Mouse (Mus musculus) neutrophil, adult 5-6 weeks (primary cell): ENCODE measurements around the gene Mterf4. TPM values are rescaled to one million over a fixed set of nuclear protein-coding genes. Genes with fewer than 3 reads are reported as not detected.
"Not testable (repeated sequence)": the region's sequence is repeated elsewhere in the genome, so short reads cannot be mapped to it uniquely, and the experiment has no call there.

ENCODE experiments used
- ATAC-seq: fragments of 151-379, 151-347 bp; 2 replicates; pipeline ENCODE4 v1.8.0; 2017; ENCODE audit warnings: mild to moderate bottlenecking, moderate TSS enrichment; ENCODE audit not compliant: insufficient number of reproducible peaks, poor library complexity, low FRiP score, severe bottlenecking; ENCODE audit errors: extremely low read depth
- total RNA-seq: library from RNA; stranded (forward); fragments of 200-1000 nt; gene quantifications from 2 replicates; pipeline ENCODE4 v1.2.3, GENCODE M21; 2017

Mterf4 gene
- total RNA-seq = 16.6 and 17.8 TPM in 2 replicates

DNA sequence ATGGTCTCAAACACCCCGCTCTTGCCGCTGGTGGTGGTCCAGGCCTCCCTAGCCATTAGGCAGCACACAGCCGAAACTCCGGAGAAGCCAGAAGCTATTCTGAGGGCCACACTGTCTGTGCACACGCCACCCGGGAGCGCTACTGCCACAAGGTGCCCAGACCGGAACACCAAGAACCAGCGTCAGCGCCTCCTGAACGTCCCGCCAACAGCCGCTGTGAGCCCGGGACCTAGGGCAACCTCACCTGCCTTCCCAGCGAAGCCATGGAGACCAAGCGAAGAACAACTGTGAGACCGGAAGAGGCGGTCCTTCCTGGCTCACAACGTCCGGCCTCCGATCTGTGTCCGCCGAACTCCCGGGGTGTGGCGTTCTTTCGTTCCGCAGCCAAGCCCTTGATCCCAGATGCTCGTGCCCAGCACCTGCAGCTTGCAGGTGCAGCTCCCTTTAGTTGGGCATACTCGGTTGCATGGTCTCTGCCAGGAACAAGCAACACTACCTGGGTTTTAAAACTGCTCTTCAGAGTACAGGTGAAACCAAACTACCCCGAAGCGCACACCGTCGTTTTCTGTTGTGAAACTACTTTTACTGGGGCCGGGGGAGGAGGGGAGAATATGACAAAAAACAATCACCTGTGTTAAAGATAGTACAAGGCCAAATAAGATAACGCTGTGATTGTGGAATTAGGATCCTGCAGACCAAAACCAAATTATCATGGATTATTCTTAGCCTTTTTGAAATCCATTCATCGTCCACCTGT, at the start of gene Mterf4:
Gene Mterf4, minus strand, starts transcription at position 335 of the 757 bp plus-strand sequence.
- ATAC-seq = peak; percentile 94

DNA sequence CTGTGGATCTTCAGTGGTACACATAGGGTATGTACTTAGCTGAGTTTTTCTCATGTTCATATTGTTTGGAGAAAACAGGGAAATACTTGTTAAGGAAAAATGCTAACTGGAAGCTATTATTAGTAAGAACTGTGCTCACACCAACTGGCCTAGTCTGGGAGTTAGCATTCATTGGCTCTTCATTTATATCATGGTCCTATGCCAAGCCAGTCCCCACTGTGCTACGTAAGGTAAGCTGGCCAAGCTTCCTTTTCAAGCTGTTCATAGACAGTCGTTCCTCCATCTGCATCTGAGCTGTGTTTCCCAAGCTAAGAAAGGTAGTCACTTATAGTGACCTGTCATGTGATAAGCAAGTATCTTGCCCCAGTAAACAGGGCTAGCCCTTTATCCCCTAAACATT, 47.0 kb upstream of the Mterf4 start:
- ATAC-seq = no peak

DNA sequence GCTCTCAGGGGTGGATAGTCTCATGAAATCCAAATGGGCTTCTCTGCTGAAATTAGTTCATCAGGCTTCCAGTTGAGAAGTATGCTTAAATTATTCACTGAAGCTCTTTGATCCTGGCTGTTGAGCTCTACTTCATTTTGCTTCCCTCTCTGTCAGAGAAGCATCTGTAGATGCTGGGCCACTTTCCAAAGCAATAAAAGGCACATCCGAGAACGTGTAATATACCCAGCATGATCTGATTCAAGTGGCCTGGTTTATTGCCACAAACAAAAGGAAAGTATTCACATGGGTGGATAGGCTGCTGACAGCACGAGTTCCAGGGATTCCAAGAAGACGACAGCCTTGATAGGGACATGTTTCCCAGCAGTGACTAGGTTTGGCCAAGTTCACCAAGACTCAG, 44.0 kb upstream of the Mterf4 start:
- ATAC-seq = no peak

DNA sequence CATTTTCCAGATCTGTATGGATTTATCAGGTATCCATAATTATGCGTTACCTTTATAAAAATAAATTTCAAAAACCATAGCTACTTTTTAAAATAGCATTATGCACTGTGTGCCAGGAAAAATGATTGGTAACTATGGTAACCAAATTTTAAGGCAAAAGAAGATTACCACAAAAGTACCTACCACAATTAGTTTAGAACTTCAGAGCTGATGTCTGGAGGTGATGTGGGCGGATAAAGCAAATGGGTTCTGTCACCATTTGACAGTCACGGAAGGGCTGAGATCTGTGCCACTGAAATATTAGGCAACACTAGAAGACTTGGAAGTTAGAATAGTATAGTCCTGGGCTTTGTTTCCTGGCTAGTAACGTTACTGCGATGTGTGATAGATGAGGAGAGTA, 41.5 kb upstream of the Mterf4 start:
- ATAC-seq = no peak

DNA sequence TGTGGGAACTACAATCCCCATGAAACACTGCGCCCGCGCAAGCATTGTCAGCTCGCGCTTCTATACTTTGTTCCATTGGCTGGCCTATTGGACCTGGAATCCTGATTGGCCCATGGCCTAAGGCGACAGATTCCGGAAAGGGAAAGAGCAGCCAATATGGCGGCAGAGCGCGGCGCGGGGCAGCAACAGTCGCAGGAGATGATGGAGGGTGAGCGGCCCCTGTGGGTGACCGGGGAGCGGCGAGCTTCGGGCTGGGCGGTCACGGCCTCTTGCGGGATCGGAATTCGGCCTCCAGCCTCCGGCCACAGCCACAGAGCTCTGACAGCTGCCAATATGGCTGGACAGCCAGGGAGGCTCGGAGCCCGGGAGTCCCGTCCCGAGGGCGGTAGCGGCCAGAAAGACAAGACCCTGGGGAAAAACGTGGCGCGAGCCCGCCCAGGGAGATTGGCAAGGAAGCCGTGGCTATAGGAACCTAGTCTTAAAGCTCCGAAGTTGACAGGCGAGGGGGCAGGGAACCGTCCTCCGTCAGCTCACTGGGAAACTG, 37.9 kb upstream of the Mterf4 start:
- peak; percentile 93 for ATAC-seq

DNA sequence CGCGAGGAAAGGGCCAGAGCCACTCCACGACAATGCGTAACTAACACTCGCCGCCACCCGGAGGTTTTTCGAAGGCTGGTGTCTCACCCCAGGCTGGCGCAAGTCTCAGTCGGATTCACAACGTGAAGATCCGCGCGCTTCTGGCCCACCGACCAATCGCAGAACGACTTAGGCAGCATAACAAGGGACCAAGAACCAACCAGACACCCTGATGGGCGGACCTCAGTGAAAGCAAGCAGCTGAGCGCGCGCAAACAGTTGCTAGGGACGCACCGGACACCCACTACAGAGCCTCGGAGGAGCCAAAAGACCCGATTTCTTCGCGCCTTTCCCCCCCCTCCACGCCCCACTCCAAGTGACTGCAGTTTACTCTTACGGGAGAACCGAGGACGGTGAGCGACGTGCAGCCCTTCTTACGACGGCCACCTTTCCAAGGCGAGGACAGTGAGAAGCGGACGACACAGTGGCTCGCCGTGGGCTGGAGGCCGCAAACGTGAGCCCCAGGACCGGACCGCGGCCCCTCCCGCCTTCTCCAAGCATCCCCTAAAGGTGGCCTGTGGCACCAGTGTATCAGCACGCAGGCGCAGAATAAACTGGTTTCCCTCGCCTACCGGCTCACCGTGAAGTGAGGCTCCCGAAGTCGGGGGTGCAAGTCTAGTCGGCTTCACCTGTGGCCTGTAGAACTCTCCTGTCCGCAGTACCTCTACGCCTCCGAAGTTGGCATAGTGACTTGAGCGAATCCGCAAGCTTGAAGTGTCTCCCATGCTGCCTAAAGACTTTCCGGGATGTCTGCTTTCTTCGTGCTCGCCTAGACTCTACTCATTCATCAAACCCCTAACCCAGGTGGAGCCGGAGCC, 37.2 kb upstream of the Mterf4 start, which contains the start of the genes Ppp1r7 and Pask:
Gene Ppp1r7, plus strand, starts transcription at position 207 of the 856 bp plus-strand sequence.
Gene Pask, minus strand, starts transcription at position 835 of the 856 bp plus-strand sequence.
- peak; percentile 95 for ATAC-seq

DNA sequence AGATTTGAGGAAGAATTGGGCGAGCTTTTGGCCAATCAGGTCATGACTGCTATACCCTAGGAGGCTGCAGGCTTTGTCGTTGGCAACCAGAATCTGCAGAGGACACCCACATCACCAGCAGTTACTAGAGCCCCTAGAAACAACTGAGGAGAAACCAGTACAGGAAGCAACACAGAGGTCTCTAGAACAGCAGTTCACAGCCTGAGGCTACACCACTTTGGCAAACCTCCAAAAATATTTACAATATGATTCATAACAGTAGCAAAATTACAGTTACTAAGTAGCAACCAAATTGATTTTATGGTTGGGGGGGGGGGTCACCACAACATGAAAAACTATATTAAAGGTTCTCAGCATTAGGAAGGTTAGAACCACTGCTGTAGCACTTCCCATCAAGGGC, 28.9 kb upstream of the Mterf4 start:
- no peak for ATAC-seq

DNA sequence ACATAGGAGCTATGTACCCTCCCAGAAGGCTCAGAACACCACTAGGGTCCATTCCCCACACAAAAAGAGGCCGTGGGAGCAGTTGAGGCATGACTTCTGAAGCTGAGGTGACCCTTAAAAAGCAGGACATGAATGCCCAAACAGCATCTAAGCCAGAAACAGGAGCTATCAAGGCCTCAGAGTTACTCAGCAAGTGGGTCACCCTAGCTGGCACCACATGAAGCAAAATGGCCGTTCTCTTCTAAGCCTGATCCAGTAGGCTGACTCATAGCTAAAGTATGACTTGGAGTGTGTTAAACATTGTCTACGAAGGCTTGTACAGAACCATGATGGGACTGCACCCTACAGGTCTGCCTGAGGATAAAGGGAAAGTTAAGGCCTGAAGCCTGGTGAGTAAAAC, 20.7 kb upstream of the Mterf4 start:
- no peak for ATAC-seq

DNA sequence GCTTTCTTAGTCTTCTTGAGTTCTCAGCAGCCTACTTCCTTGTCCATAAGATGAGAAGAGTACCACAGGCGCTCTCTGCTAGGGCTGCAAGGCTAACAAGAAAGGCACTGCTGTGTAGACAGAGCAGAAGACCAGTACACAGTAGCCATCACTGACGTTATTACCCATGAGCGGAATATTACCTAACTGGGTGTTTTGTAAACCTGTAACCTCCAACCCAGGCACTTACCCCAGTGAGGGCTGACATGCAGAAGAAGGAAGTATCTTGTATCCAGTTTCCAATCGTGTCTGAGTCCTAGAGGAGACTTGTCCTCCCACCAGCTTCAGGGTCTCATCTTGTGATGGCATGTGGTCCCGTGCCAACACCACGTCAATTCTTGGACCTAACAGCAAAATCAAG, 18.3 kb upstream of the Mterf4 start:
- no peak for ATAC-seq

DNA sequence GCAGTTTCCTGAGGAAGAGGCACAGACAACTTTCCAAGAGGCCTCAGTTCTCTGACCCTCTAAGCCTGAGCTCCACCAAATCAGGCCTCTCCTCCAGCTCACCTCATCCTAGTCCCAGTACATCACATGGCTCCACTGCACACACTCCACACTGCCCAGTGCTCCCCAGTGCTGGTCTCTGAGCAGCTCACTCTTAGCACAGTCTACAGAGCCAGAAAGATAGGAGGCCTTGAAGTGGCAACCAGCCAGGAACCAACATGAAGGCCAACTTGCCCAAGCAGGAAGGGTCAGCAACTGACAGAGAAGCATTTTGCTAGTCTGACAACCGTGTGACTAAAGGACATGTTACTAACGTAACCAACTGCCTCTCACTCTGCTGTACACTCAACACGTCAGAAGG, 5.1 kb downstream of the Mterf4 start:
- no peak for ATAC-seq

DNA sequence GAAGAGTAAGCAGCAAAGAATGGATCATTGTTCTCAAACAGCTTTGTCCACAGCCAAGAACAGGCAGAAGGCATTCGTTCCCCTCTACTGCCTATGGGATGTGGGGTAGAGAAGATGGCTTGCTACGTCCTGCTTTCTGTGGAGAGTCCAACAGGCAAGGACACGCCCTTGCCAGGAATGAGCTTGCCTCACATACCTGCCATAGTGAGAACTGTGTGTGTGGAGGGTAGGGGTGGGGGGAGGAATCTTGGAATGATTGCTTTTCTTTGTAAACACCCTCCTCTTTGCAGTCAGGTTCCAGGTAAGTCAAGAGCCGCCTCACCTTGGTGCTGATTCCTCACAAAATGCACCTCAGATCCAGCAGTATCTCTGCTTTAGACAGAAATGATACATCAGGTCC, 5.9 kb downstream of the Mterf4 start:
- no peak for ATAC-seq

DNA sequence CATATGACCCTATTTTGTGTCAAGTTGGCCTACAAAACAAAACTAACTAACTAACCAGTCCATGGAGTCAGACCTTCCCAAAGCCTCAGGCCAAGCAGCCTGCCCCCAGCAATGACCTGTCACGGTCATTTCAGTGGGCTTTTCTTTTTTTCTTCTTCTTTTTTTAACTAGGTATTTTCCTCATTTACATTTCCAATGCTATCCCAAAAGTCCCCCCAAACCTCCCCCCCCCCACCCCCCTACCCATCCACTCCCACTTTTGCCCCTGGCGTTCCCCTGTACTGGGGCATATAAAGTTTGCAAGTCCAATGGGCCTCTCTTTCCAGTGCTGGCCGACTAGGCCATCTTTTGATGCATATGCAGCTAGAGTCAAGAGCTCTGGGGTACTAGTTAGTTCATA, 11.2 kb downstream of the Mterf4 start:
- not testable (repeated sequence) for ATAC-seq

DNA sequence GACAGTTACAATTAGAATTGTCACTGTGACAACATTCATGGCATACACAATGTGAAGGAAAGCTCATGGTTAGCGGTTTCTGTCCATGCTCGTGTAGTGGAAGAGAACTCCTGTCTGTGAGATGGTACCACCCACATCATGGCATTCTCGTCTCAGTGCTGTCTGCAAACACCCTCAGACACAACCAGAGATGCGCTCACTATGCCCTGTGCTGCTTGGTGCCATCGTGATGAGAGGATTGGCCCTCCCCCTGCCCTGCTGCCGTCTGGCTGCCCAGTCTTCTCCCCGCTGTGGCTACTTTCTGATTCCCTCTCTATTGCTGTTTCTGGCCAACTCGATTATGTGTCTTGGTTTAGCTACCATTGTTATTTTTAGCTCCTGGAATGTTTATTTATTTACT, 13.7 kb downstream of the Mterf4 start:
- ATAC-seq = no peak

DNA sequence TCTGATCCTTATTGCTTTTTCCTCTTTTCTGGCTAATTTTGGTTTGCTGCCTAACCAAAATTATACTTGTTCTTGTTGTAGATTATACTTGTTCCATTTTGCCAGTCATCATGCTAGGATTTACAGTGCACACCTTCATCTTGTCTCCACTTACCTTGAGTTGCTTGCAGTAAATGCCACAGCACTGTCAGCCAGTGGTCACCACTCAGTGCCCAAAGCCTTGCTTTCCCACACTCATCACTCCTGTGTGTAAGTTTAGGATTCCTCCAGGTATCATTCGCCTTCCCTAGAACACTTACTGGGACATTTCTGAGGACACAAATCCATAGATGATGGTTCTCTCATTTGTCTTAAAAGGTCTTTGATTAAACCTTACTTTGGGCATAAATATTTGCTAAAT, 14.1 kb downstream of the Mterf4 start:
- no peak for ATAC-seq

DNA sequence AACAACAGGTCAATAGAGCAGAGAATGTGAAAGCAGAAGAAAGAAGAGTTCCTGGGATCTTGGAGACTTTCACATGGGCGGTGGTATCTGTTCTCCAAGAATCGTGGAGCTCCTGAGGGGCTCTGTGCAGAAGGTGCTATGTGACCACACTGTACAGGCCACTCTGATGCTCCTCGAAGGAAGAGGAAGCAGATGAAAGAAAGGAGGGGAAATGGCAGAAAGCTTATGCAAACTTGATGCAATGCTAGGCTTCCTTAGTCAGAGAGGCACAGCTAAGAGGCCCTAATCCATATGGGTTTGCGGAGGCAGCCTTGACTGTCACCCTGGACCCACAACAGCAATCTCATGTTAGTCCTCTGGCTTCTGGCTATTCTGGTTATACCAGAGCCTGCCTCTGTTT, 14.8 kb downstream of the Mterf4 start:
- 0 out of 2 replicates have a peak, but pooled peaks have one; percentile 23 for ATAC-seq

DNA sequence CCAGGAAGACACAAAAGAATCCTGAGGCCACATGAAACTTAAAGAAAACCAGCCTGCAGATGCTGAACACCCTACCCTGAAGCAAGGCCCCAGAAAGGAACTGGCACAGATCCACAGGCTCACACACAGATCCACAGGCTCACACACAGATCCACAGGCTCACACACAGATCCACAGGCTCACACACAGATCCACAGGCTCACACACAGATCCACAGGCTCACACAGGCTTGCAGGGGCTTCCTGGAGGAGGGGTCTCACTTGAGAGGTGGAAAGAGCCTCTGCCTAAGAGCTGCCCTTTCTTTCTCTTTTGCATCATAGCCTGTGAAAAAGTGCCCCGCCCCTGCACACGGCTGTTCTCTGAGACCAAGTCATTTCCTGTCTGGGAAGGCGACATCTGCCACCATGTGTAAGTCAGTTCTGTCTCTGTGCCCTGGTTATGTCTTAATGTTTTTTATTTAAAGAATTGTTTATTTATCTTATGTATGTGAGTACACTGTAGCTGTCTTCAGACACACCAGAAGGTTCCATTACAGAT, 16.0 kb downstream of the Mterf4 start:
- ATAC-seq = peak; percentile 42

DNA sequence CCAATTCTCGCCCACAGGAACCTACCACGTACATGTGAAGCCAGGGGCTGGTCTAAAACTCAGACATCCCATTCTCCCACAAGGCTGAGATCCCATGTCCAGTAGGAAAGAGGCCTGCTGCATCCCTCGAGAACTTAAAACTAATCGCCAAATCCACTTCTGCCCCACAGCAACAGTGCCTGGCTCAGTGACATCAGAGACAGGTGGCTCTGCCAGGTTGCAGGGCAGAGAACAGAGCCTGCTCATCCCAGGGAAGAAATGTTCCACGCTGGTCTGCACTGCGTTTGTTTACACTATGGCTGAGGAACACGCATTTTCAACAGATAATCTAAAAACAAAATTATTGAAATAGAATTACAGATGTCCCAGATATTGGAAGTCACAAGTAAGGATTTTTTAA, 28.7 kb downstream of the Mterf4 start:
- no peak for ATAC-seq

DNA sequence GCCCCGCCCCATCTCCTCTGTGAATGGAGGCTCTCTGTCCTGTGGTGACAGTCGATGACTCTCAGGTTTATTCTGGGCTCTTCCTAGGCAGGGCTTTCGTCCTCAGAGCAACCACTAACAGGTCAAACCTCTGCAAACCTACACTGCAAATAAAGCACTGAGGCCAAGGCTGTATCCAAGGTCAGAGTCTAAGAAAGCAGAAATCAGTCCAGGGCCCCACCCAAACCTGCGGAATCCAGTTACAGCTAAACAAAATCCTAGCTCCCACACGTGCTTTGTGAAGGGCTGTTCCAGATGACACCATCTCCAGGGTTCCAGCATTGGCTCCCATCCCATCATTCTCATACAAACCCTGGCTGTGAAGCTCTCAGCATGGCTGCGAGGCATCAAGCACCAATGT, 30.2 kb downstream of the Mterf4 start:
- no peak for ATAC-seq

DNA sequence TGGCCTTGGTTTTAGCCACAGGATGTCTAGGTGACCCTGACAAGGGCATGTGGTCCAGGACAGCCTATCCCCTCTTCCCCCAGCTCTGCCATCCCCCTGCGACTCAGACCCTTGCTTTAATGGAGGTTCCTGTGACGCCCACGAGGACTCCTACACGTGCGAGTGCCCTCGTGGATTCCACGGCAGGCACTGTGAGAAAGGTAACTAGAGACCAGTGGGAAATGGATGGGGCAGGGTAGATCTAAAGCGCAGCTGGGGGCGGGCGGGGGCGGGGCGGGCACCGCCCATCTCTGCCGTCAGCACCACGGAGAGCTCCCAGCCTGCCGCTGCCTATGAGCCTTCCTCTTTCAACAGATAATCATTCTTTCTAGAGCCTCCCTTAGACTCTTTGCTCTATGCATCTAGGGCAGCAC, 33.3 kb downstream of the Mterf4 start:
- no peak for ATAC-seq

DNA sequence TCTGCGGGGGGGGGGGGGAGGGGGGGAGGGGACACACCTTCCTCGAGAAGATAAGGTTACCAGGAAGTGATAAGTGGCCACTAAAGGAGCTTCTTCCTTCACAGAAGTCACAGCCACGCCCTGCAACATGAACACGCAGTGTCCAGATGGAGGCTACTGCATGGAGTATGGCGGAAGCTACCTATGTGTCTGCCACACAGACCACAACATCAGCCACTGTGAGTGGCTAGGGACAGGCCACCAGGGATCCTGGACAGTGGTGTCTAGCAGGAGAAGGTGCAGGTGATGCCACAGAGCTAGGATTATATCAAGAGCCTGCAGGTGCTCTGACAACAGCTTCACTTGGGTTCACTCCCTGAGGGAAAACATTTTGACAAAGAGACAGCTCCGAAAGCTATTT, 34.0 kb downstream of the Mterf4 start:
- ATAC-seq = no peak
